Mouse (Mus musculus) bone marrow, adult 2 months (tissue): ENCODE measurements around the gene E330009J07Rik. TPM values are rescaled to one million over a fixed set of nuclear protein-coding genes. Genes with fewer than 3 reads are reported as not detected.

Experiments used
- H3K27ac ChIP-seq: fragments of 200-500 bp; 2 replicates; pipeline ENCODE4 v1.5.1; 2012; ENCODE audit warnings: low read depth, mild to moderate bottlenecking, control low read depth, inconsistent platforms, low read length; ENCODE audit not compliant: control insufficient read depth, poor library complexity, insufficient read depth
- H3K4me1 ChIP-seq: fragments of 200-500 bp; 2 replicates; pipeline ENCODE4 v1.6.1; 2011; ENCODE audit warnings: low read length; ENCODE audit not compliant: control insufficient read depth, insufficient read depth
- H3K4me3 ChIP-seq: fragments of 200-500 bp; replicated peaks from 2 replicates; pipeline ENCODE3; 2011; ENCODE audit warnings: mild to moderate bottlenecking, low read depth, low read length, control low read depth; ENCODE audit not compliant: control insufficient read depth
- CTCF ChIP-seq: fragments of 200-500 bp; IDR thresholded peaks from 2 replicates; pipeline ENCODE4 v1.5.1; 2011; ENCODE audit warnings: low read length, control low read depth; ENCODE audit not compliant: control insufficient read depth, insufficient read depth
- POLR2A ChIP-seq: fragments of 200-500 bp; IDR thresholded peaks from 2 replicates; pipeline ENCODE4 v1.6.1; 2011; ENCODE audit warnings: low read depth, mild to moderate bottlenecking, control low read depth, low read length, borderline replicate concordance; ENCODE audit not compliant: control insufficient read depth
- WGBS: fragments of 180-500 bp; shearing (Covaris S2); methylation state at CpG from one replicate; pipeline ENCODE4 v1.1.7; 2018; 5-methylcytosine and 5-hydroxymethylcytosine counted together
- polyA plus RNA-seq: library from polyadenylated mRNA; stranded (reverse); fragments of >200 nt; gene quantifications from 2 replicates; pipeline ENCODE4 v1.2.4, GENCODE M21; 2011; ENCODE audit warnings: low replicate concordance; ENCODE audit not compliant: missing spikeins, insufficient read depth, insufficient read length

Gene E330009J07Rik
- polyA plus RNA-seq, 1 experiment: 3.8 TPM

GRCm38 (mm10) chr6:40423774-40424173 lies 12.2 kb downstream of the E330009J07Rik start:
- Histone ChIP-seq H3K4me1 (no peaks in the 10 kb centered on the region; the same call in 1 of the 2 replicates), H3K27ac (no peak overlapping the region), H3K4me3 (no peak overlapping the region)
- WGBS: 53% methylated on average over 1 of the region's 1 CpGs
- no peak for TF ChIP-seq POLR2A
- TF ChIP-seq CTCF: peak; percentile 67

DNA sequence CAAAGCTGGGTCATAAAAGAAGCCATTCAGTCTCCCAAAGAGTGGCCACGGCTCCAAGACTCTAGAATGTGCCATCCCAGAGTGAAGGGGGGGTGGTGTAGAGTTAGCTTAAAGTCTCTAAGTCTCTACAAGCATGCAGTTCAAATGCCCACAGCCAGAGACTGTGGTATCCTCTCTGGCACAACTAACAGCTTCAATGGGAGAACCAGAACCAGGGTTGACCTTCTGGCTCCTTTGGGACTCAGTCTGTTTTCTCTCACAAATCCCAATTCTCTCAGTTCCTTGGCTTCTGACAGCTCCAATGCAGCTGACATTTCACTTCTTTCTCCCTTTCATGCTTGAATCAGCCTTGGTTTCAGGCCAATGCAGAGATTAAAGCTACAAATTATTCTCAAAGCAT lies 12.9 kb downstream of the E330009J07Rik start:
- Histone ChIP-seq H3K27ac (no peak overlapping the region), H3K4me3 (no peak overlapping the region), H3K4me1 (no peaks in the 10 kb centered on the region; the same call in 1 of the 2 replicates)
- 81% methylated on average over 1 of the region's 1 CpGs for WGBS
- TF ChIP-seq POLR2A: no peak
- TF ChIP-seq CTCF: no peak

DNA sequence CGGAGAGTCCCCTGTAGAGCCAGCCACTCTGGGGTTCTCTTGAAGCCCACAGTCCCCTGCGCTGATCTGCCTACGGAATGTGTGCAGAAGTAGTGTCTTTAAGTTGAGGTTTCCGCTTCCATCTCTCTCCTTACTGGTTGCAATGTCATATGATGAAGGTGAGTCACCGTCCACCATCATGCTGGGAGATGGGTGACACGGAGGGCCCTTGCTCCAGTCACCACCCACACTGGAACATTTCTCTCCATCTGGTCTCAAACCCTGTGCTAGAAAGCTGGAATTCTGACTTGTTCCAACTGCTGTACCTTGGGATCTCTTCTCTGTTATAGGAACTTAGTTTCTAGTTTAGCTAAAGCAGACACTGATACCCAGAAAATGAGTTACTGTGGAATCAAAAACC lies 14.8 kb downstream of the E330009J07Rik start:
- H3K4me1 ChIP-seq: no peaks in the 10 kb centered on the region; the same call in 1 of the 2 replicates
- H3K27ac ChIP-seq: no peak overlapping the region
- TF ChIP-seq CTCF: no peak
- no peak for TF ChIP-seq POLR2A
- H3K4me3 ChIP-seq: no peak overlapping the region
- WGBS: 84% methylated on average over 6 of the region's 6 CpGs

- H3K4me3 ChIP-seq: no peak overlapping the region
- no peak overlapping the region for H3K27ac ChIP-seq
- TF ChIP-seq POLR2A (no peak), CTCF (no peak)
- 93% methylated on average over 4 of the region's 4 CpGs for WGBS
- H3K4me1 ChIP-seq: no peaks in the 10 kb centered on the region; the same call in 1 of the 2 replicates
Measured at GRCm38 (mm10) chr6:40418386-40418785, 17.5 kb downstream of the E330009J07Rik start.

- no peaks in the 10 kb centered on the region; the same call in 1 of the 2 replicates for H3K4me1 ChIP-seq
- no peak overlapping the region for H3K27ac ChIP-seq
- TF ChIP-seq CTCF: no peak
- no peak for TF ChIP-seq POLR2A
- H3K4me3 ChIP-seq: no peak overlapping the region
- WGBS: 69% methylated on average over 5 of the region's 5 CpGs
Measured at GRCm38 (mm10) chr6:40415799-40416198, 20.1 kb downstream of the E330009J07Rik start.

- Histone ChIP-seq H3K4me1 (no peaks in the 10 kb centered on the region), H3K4me3 (no peak overlapping the region), H3K27ac (no peak overlapping the region)
- WGBS: 90% methylated on average over 3 of the region's 3 CpGs
- TF ChIP-seq POLR2A (no peak), CTCF (no peak)
Measured at GRCm38 (mm10) chr6:40413565-40413964, 22.4 kb downstream of the E330009J07Rik start.

DNA sequence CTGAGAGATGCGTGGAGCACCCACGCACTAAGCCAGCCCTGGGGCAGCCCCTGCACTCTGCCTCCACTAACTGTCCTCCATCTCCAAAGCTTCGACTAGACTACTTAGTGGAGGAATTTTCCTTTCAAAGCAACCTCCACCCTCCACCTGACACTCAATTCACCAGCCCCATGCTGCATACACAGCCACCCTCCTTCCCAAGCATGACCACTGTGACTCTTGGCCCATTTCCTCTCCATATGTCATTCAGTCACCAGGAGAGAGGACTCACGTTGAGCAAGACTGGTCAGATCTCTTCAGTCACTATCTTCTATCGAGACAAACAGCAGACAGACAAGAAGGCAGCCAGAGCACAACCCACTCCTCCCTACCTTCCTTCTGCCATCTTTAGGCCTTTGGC lies 22.9 kb downstream of the E330009J07Rik start:
- H3K27ac ChIP-seq: no peak overlapping the region
- no peaks in the 10 kb centered on the region for H3K4me1 ChIP-seq
- no peak overlapping the region for H3K4me3 ChIP-seq
- TF ChIP-seq CTCF (no peak), POLR2A (no peak)
- WGBS: 68% methylated on average over 5 of the region's 5 CpGs

- Histone ChIP-seq H3K4me1 (no peaks in the 10 kb centered on the region), H3K27ac (no peak overlapping the region), H3K4me3 (no peak overlapping the region)
- 61% methylated on average over 3 of the region's 3 CpGs for WGBS
- TF ChIP-seq CTCF (no peak), POLR2A (no peak)
Measured at GRCm38 (mm10) chr6:40411085-40411484, 24.9 kb downstream of the E330009J07Rik start.
